18 mouse cellular contexts compared by ENCODE assay signal in the genomic region with DNA sequence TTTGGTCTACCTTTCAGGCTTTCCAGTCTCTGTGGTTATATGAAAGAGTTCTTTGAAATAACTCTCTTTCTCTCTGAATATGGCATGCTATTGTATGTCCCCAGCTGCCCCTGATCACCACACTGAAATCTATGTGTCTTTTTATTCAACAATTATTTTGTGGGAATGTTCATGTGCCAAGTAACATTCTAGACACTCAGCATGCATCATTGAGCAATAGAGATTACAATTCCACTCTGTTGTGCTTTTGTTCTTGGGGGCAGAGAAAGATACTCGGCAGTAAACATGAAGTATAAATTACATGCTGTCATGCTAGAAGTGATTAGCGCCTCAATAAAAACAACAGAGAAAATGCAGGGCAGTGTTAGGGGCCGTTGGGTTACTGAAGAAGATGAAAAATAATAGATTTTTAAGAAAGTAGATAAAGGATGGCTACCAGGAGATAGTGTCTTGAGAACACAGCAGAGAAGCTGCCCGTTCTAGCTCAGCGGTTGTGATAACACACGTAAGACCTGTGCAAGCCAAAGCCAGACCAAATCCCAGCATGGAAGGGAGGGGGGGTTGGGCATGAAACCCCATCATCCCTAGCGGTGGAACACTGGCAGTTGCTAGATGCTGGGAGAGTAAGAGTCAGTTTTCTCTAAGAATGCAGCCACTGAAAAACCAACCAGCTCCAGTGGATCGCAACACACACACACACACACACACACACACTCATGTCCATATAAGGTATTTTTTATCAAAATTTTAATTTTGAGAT.
DNase-seq lines count a peak whose midpoint lies in the region; ATAC-seq and TF ChIP-seq lines count a peak whose summit lies in the region.
"Had no signal": no experiment of that assay in that cellular context is flagged by ENCODE, and none has a peak within 500 bp of the region (broad histone marks: within the 10 kb centered on the region; RNA-seq: fewer than 3 reads in every experiment).

No protein-coding gene starts in this region.

- no peak overlapping the region for H3K9ac ChIP-seq in neural tube, embryonic 13.5 days
- H3K9ac ChIP-seq in forebrain, embryonic 15.5 days (replicated peaks), result no peak overlapping the region
- H3K9ac ChIP-seq: embryonic facial prominence, embryonic 15.5 days; hindbrain, embryonic 13.5 days had no signal

- no peaks in the 10 kb centered on the region for H3K9me3 ChIP-seq in neural tube, embryonic 13.5 days
- H3K9me3 ChIP-seq in forebrain, embryonic 15.5 days, result no peaks in the 10 kb centered on the region
- H3K9me3 ChIP-seq: embryonic facial prominence, embryonic 15.5 days; heart, embryonic 10.5 days; hindbrain, embryonic 13.5 days had no signal

- TF ChIP-seq POLR2A in brain, embryonic 14.5 days (IDR thresholded peaks at IDR 0.05; ENCODE audit: borderline replicate concordance, extremely low read depth, insufficient read depth, insufficient read length, poor library complexity, severe bottlenecking), result no peak

- no peak overlapping the region for H3K4me2 ChIP-seq in neural tube, embryonic 13.5 days
- H3K4me2 ChIP-seq in forebrain, embryonic 15.5 days (replicated peaks), result no peak overlapping the region
- H3K4me2 ChIP-seq: embryonic facial prominence, embryonic 15.5 days; hindbrain, embryonic 13.5 days had no signal

- no peaks in the 10 kb centered on the region; the same call in 1 of the 2 replicates for H3K4me1 ChIP-seq in neural tube, embryonic 13.5 days (replicated peaks)
- H3K4me1 ChIP-seq in forebrain, embryonic 15.5 days, result 0 out of 2 replicates have a peak, but pooled peaks cover 9% of the 10 kb centered on the region
- H3K4me1 ChIP-seq: embryonic facial prominence, embryonic 15.5 days; heart, embryonic 10.5 days; hindbrain, embryonic 13.5 days had no signal

- H3K27me3 ChIP-seq in neural tube, embryonic 13.5 days, result no peaks in the 10 kb centered on the region
- H3K27me3 ChIP-seq in forebrain, embryonic 15.5 days, result no peaks in the 10 kb centered on the region
- H3K27me3 ChIP-seq: embryonic facial prominence, embryonic 15.5 days; hindbrain, embryonic 13.5 days had no signal

- no peak overlapping the region for H3K4me3 ChIP-seq in neural tube, embryonic 13.5 days
- no peak overlapping the region for H3K4me3 ChIP-seq in forebrain, embryonic 15.5 days
- H3K4me3 ChIP-seq: embryonic facial prominence, embryonic 15.5 days; heart, embryonic 10.5 days; hindbrain, embryonic 13.5 days had no signal

- no peak overlapping the region; the same call in 1 of the 2 replicates for H3K27ac ChIP-seq in neural tube, embryonic 13.5 days (replicated peaks)
- H3K27ac ChIP-seq in forebrain, embryonic 15.5 days (replicated peaks), result no peak overlapping the region
- H3K27ac ChIP-seq: embryonic facial prominence, embryonic 15.5 days; heart, embryonic 10.5 days; hindbrain, embryonic 13.5 days; hindbrain, postnatal 0 days had no signal

- DNase-seq in neural tube, embryonic 10.5 days (ENCODE audit: extremely low spot score, low spot score), result no peak
- peak; percentile 57 for DNase-seq in brain, embryonic 14.5 days (ENCODE audit: low read depth)
- DNase-seq in layer of hippocampus, postnatal 36 days, result no peak
- no peak for DNase-seq in lung, postnatal 14 days
- DNase-seq: adrenal gland, postnatal 10 days; cerebellum, adult 18-20 months; cerebellum, adult 9-11 months; cerebellum, postnatal 36 days; gastrocnemius, postnatal 10 days; heart, adult 18-20 months; heart, postnatal 14 days; kidney, adult 11 months had no signal

- peak; percentile 36; the same call in 1 of the 2 replicates for ATAC-seq in neural tube, embryonic 13.5 days (ENCODE audit: low read depth)
- ATAC-seq in forebrain, embryonic 15.5 days (replicated peaks), result peak; percentile 55
- ATAC-seq: hindbrain, postnatal 0 days had no signal

- no peaks in the 10 kb centered on the region for H3K36me3 ChIP-seq in neural tube, embryonic 13.5 days
- H3K36me3 ChIP-seq in forebrain, embryonic 15.5 days, result no peaks in the 10 kb centered on the region
- H3K36me3 ChIP-seq: embryonic facial prominence, embryonic 15.5 days; heart, embryonic 10.5 days; hindbrain, embryonic 13.5 days had no signal

- WGBS in neural tube, embryonic 13.5 days, result 50% methylated on average over 8 of the region's 8 CpGs
- WGBS in forebrain, embryonic 15.5 days, result 58% methylated on average over 8 of the region's 8 CpGs

- TF ChIP-seq CTCF in brain, embryonic 14.5 days (IDR thresholded peaks at IDR 0.05; ENCODE audit: borderline replicate concordance, extremely low read depth, insufficient read depth, insufficient read length), result no peak
